ENCODE assay signal across 21 mouse cellular contexts in genomic region chr8:127140945-127141344, GRCm38 (mm10).
"Had no signal": no experiment of that assay in that cellular context is flagged by ENCODE, and none has a peak within 500 bp of the region (broad histone marks: within the 10 kb centered on the region; RNA-seq: fewer than 3 reads in every experiment).

No protein-coding gene starts in this region.

- DNase-seq: kidney, adult 11 months; kidney, adult 8-10 months; kidney, postnatal 10 days; kidney, postnatal 36 days; layer of hippocampus, postnatal 36 days; left cerebral cortex, postnatal 4 days; right cerebral cortex, adult 18-20 months; right cerebral cortex, postnatal 14 days; right cerebral cortex, postnatal 4 days; thymus, adult 18-20 months; thymus, postnatal 36 days had no signal

- H3K9me3 ChIP-seq: intestine, embryonic 15.5 days; kidney, embryonic 15.5 days; limb, embryonic 12.5 days; limb, embryonic 15.5 days; liver, embryonic 12.5 days; liver, embryonic 15.5 days; midbrain, embryonic 12.5 days; midbrain, embryonic 15.5 days; neural tube, embryonic 12.5 days; neural tube, embryonic 15.5 days had no signal

- H3K4me2 ChIP-seq: intestine, embryonic 15.5 days; kidney, embryonic 15.5 days; limb, embryonic 12.5 days; limb, embryonic 15.5 days; liver, embryonic 12.5 days; liver, embryonic 15.5 days; midbrain, embryonic 12.5 days; midbrain, embryonic 15.5 days; neural tube, embryonic 12.5 days; neural tube, embryonic 15.5 days had no signal

- H3K9ac ChIP-seq: intestine, embryonic 15.5 days; kidney, embryonic 15.5 days; limb, embryonic 12.5 days; limb, embryonic 15.5 days; liver, embryonic 12.5 days; liver, embryonic 15.5 days; midbrain, embryonic 12.5 days; midbrain, embryonic 15.5 days; neural tube, embryonic 12.5 days; neural tube, embryonic 15.5 days had no signal

- H3K36me3 ChIP-seq: intestine, embryonic 15.5 days; kidney, embryonic 15.5 days; limb, embryonic 12.5 days; limb, embryonic 15.5 days; liver, embryonic 12.5 days; liver, embryonic 15.5 days; midbrain, embryonic 12.5 days; midbrain, embryonic 15.5 days; neural tube, embryonic 12.5 days; neural tube, embryonic 15.5 days had no signal

- H3K4me1 ChIP-seq: midbrain, embryonic 15.5 days had no signal

- H3K27me3 ChIP-seq: intestine, embryonic 15.5 days; kidney, embryonic 15.5 days; limb, embryonic 12.5 days; limb, embryonic 15.5 days; liver, embryonic 12.5 days; liver, embryonic 15.5 days; midbrain, embryonic 12.5 days; midbrain, embryonic 15.5 days; neural tube, embryonic 12.5 days; neural tube, embryonic 15.5 days had no signal

- ATAC-seq: intestine, embryonic 15.5 days; liver, embryonic 12.5 days; midbrain, embryonic 15.5 days had no signal

- H3K27ac ChIP-seq: intestine, embryonic 15.5 days; kidney, embryonic 15.5 days; limb, embryonic 12.5 days; limb, embryonic 15.5 days; liver, embryonic 12.5 days; liver, embryonic 15.5 days; midbrain, embryonic 12.5 days; midbrain, embryonic 15.5 days; neural tube, embryonic 12.5 days; neural tube, embryonic 15.5 days had no signal

- H3K4me3 ChIP-seq: intestine, embryonic 15.5 days; kidney, embryonic 15.5 days; limb, embryonic 12.5 days; limb, embryonic 15.5 days; liver, embryonic 12.5 days; liver, embryonic 15.5 days; midbrain, embryonic 12.5 days; midbrain, embryonic 15.5 days; neural tube, embryonic 12.5 days; neural tube, embryonic 15.5 days had no signal
